Mouse (Mus musculus): ENCODE data around the gene Fkbp3.

Gene Fkbp3

DNA sequence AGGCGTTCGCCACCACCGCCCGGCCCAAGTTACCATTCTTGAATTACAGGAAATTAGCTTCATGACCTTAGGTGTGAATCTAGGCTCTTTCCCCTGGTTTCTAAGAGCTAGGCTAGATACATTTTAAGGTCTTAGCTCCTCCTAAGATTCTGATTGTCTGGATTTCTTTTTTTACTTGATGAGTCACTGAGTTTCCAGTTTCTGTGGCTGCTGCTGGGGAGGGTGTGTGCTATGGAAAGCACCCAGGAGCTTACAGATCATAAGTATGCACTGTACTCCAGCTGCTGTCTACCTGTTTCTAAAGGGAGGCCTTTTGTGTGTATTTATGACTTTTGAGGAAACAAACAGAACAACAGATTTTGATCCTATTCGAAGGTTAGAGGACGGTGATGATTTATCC, 51.0 kb downstream of the Fkbp3 start:
- no peak for DNase-seq

Data from lung, postnatal 4 days (tissue).